Mouse (Mus musculus) intestine, embryonic 15.5 days (tissue): ENCODE measurements around the gene H2-K1. TPM values are rescaled to one million over a fixed set of nuclear protein-coding genes. Genes with fewer than 3 reads are reported as not detected.

Source experiments
- ATAC-seq: fragments of 200-750 bp; cut with Nextera tagmentation; 2 replicates; pipeline ENCODE4 v1.8.0; 2017; ENCODE audit warnings: moderate TSS enrichment, moderate library complexity
- H3K27ac ChIP-seq: fragments of 300-500 bp; sonication (generic); 2 replicates; pipeline ENCODE4 v1.5.1; 2015; ENCODE audit warnings: mild to moderate bottlenecking, inconsistent platforms
- H3K27me3 ChIP-seq: fragments of 300-500 bp; sonication (generic); replicated peaks from 2 replicates; pipeline ENCODE4 v1.6.1; 2015; ENCODE audit warnings: inconsistent platforms
- H3K36me3 ChIP-seq: fragments of 300-500 bp; sonication (generic); 2 replicates; pipeline ENCODE4 v1.6.1; 2015; ENCODE audit warnings: inconsistent platforms
- H3K4me1 ChIP-seq: fragments of 300-500 bp; sonication (generic); replicated peaks from 2 replicates; pipeline ENCODE4 v1.6.1; 2015; ENCODE audit warnings: inconsistent platforms
- H3K4me2 ChIP-seq: fragments of 300-500 bp; sonication (generic); replicated peaks from 2 replicates; pipeline ENCODE4 v1.6.1; 2015; ENCODE audit warnings: mild to moderate bottlenecking, inconsistent platforms
- H3K4me3 ChIP-seq: fragments of 300-500 bp; sonication (generic); replicated peaks from 2 replicates; pipeline ENCODE4 v1.5.1; 2015; ENCODE audit warnings: inconsistent platforms
- H3K9ac ChIP-seq: fragments of 300-500 bp; sonication (generic); 2 replicates; pipeline ENCODE4 v1.6.1; 2015; ENCODE audit warnings: inconsistent platforms
- H3K9me3 ChIP-seq: fragments of 300-500 bp; sonication (generic); 2 replicates; pipeline ENCODE4 v1.6.1; 2016; ENCODE audit warnings: inconsistent platforms
- WGBS: fragments of 180-500 bp; shearing (Covaris S2); methylation state at CpG from one replicate; pipeline ENCODE4 v1.1.7; 2015; 5-methylcytosine and 5-hydroxymethylcytosine counted together
- polyA plus RNA-seq: library from polyadenylated mRNA; unstranded; fragments of >200 nt; fragmentation: Nextera tagmentation; extraction: Ambion mirVana; gene quantifications from 2 replicates; pipeline ENCODE4 v1.2.1, GENCODE M21; 2015

The H2-K1 gene
- polyA plus RNA-seq, 1 experiment from 2014 or later = 190 TPM

DNA sequence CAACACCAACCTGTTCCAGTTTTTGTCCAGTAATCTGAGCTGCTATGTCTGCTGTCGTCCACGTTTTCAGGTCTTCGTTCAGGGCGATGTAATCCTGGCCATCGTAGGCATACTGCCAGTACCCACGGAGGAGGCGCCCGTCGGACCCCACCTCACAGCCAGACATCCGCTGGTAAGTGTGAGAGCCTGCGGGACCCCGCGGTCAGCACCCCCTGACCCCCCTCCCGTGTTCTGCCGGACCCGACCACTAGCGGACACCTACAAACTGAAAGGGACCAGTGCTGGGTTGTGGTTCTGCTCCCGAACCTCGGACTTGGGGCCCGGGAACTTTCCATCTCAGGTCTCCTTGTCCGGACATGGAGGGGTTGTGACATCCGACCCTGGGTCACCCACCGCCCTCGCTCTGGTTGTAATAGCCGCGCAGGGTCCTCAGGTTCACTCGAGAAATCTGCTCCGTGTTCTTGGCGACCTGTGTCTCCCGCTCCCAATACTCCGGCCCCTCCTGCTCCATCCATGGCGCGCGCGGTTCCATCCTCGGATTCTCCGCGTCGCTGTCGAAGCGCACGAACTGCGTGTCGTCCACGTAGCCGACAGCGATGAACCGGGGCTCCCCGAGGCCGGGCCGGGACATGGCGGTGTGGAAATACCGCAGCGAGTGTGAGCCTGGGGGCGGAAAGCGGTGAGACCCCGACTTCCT lies 22.1 kb downstream of the H2-K1 start:
- Histone ChIP-seq H3K27me3 (peaks cover 22% of the 10 kb centered on the region), H3K4me2 (peak overlapping the region; percentile 83), H3K4me3 (peak overlapping the region; percentile 46), H3K9ac (peak overlapping the region; percentile 24), H3K27ac (0 out of 2 replicates have a peak overlapping the region, but pooled peaks have one; percentile 27), H3K9me3 (no peaks in the 10 kb centered on the region), H3K36me3 (no peaks in the 10 kb centered on the region), H3K4me1 (peaks cover 9% of the 10 kb centered on the region)
- ATAC-seq = peak; percentile 3; the same call in 1 of the 2 replicates
- WGBS = 2% methylated on average over 57 of the region's 57 CpGs

DNA sequence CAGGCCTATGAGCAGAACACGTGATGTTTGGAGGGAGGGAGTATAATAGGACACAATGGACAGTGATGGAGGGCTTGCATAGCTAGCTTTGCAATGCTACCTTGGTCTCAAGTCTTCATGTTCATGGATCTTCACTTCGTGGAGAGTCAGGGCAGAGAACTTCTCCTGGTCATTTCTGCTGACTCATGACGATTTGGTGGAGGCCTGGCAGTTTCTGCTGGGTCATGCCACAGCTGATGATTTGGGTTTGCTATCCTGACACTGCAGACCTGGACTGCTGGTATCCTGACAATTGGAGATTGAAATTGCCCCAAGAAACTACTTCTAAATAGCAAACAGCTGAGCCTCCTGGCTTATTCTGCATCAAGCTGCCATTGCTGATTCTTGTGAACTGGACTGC lies 26.6 kb downstream of the H2-K1 start:
- WGBS = 64% methylated on average over 3 of the region's 3 CpGs
- Histone ChIP-seq H3K4me2 (no peak overlapping the region), H3K4me1 (no peaks in the 10 kb centered on the region), H3K36me3 (no peaks in the 10 kb centered on the region), H3K27ac (no peak overlapping the region), H3K9ac (no peak overlapping the region), H3K9me3 (no peaks in the 10 kb centered on the region), H3K27me3 (peaks cover 15% of the 10 kb centered on the region), H3K4me3 (no peak overlapping the region)
- no peak for ATAC-seq

DNA sequence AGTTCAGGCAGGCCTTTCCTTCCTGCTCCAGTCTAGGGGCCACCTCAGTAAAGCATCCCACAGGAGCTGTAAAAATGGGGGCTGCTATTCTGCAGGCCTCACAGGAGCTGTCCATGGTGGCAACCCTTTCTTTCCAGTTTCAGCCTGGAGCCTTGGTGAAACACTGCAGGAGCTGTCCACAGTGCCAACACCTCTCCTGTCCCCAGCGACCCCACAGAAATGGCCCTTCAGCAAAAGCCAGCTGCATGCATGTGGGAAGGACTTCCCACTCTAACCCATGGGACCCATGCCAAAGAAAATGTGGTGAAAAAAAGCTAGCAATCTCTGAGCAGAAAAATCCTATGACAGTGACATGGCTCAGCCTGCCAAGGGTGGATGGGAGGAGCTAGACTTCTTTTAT lies 27.5 kb downstream of the H2-K1 start:
- Histone ChIP-seq H3K27ac (no peak overlapping the region), H3K4me2 (no peak overlapping the region), H3K36me3 (no peaks in the 10 kb centered on the region), H3K4me3 (no peak overlapping the region), H3K27me3 (peaks cover 6% of the 10 kb centered on the region), H3K4me1 (no peaks in the 10 kb centered on the region), H3K9ac (no peak overlapping the region), H3K9me3 (no peaks in the 10 kb centered on the region)
- no peak for ATAC-seq
- WGBS = 3% methylated on average over 1 of the region's 1 CpGs

DNA sequence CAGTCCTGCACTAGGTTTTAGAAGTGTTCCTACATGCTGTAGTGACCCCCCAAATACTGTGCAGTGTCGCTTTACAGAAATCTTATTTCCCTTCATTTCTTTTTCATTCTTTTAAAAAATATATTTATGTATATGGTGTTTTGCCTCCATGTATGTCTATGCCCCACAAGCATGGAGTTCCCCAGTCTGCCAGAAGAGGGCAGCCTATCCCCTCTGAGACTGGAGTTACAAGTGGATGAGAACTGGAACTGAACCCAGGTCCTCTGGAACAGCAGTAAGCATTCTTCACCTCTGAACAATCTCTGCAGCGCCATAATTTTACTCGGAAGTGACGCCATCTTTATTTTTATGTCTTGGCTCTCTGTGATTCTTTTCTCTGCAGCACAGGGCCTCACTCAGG lies 30.8 kb downstream of the H2-K1 start:
- Histone ChIP-seq H3K36me3 (0 out of 2 replicates have a peak, but pooled peaks cover 7% of the 10 kb centered on the region), H3K9me3 (no peaks in the 10 kb centered on the region), H3K4me2 (no peak overlapping the region), H3K27me3 (no peaks in the 10 kb centered on the region), H3K4me3 (no peak overlapping the region), H3K4me1 (no peaks in the 10 kb centered on the region), H3K27ac (no peak overlapping the region), H3K9ac (no peak overlapping the region)
- WGBS = 80% methylated on average over 4 of the region's 4 CpGs
- no peak for ATAC-seq

DNA sequence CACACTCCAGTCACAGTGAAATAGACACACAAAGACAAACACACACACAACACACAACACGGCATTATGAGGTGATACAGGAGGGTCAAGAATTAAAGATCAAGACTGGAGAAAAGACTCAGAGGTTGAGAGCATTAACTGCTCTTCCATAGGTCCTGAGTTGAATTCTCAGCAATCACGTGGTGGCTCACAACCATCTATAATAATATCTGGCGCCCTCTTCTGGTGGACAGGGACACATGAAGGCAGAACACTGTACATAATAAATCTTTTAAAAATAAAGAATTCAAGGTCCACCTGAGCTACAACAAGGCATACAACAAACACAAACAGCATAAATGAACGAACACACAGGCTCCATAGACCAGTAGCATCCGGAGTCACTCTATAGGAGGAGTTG lies 31.2 kb downstream of the H2-K1 start:
- Histone ChIP-seq H3K9ac (no peak overlapping the region), H3K27ac (no peak overlapping the region), H3K27me3 (no peaks in the 10 kb centered on the region), H3K4me1 (no peaks in the 10 kb centered on the region), H3K4me2 (no peak overlapping the region), H3K4me3 (no peak overlapping the region), H3K36me3 (0 out of 2 replicates have a peak, but pooled peaks cover 7% of the 10 kb centered on the region), H3K9me3 (no peaks in the 10 kb centered on the region)
- 37% methylated on average over 5 of the region's 5 CpGs for WGBS
- peak; percentile 78 for ATAC-seq

DNA sequence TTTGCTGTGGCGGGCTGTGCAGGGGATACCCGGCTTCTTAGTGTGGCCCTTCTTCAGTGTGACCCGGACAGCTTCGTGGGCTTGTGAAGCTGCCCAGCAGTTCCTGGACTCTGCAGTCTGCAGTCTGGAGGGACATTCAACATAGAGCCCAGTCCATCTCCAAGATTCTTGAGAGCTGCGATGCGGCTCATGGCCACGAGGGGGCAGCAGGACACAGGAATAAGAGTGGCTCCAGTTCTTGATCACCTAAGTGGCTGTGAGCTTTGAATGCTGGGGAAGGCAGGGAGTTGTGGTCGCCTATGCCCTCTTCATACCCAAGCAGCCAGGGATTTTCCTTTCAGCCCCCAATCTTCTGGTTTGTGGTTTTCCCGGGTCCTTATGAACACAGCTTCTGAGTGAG lies 31.7 kb downstream of the H2-K1 start:
- no peak overlapping the region for H3K4me3 ChIP-seq
- no peaks in the 10 kb centered on the region for H3K27me3 ChIP-seq
- no peaks in the 10 kb centered on the region for H3K9me3 ChIP-seq
- H3K36me3 ChIP-seq = 0 out of 2 replicates have a peak, but pooled peaks cover 7% of the 10 kb centered on the region
- no peak overlapping the region for H3K27ac ChIP-seq
- no peak overlapping the region for H3K4me2 ChIP-seq
- ATAC-seq = peak; percentile 85
- H3K4me1 ChIP-seq = no peaks in the 10 kb centered on the region
- no peak overlapping the region for H3K9ac ChIP-seq
- 3% methylated on average over 9 of the region's 9 CpGs for WGBS

DNA sequence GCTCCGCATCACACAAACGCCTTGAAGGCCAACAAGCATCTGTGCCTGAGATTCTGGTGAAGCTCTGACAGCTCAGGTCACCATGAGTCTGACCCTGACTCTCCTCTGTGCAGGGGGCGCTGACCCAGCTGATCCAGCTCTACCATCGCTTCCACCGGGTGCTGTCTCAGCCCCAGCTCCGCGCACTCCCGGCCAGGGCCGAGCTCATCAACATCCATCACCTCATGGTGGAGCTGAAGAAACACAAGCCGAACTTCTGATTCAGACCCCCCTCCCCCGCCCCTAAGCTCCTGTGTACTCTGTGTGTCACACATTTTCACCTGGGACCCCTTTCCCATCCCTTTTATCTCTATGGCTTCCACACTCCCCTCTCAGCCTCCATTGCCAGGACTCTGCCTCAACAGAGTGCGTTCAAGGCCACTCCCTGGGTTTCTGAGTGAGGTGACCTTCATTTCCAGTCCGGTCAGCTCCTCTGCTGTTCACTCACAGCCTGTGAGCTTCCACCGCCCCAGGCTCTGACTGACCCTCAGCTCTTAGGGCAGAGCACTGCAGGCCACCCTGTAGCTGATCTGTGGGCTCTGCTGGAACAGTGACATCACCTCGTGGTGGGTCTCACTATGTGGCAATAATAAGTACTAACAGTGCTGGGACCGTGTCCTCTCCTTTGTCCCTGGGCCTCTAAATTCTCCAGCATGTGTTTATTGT lies 34.1 kb downstream of the H2-K1 start:
- Histone ChIP-seq H3K9ac (no peak overlapping the region), H3K27ac (no peak overlapping the region), H3K36me3 (peaks cover 18% of the 10 kb centered on the region), H3K4me1 (no peaks in the 10 kb centered on the region), H3K9me3 (no peaks in the 10 kb centered on the region), H3K4me3 (no peak overlapping the region), H3K4me2 (no peak overlapping the region), H3K27me3 (no peaks in the 10 kb centered on the region)
- 84% methylated on average over 16 of the region's 16 CpGs for WGBS
- no peak for ATAC-seq

DNA sequence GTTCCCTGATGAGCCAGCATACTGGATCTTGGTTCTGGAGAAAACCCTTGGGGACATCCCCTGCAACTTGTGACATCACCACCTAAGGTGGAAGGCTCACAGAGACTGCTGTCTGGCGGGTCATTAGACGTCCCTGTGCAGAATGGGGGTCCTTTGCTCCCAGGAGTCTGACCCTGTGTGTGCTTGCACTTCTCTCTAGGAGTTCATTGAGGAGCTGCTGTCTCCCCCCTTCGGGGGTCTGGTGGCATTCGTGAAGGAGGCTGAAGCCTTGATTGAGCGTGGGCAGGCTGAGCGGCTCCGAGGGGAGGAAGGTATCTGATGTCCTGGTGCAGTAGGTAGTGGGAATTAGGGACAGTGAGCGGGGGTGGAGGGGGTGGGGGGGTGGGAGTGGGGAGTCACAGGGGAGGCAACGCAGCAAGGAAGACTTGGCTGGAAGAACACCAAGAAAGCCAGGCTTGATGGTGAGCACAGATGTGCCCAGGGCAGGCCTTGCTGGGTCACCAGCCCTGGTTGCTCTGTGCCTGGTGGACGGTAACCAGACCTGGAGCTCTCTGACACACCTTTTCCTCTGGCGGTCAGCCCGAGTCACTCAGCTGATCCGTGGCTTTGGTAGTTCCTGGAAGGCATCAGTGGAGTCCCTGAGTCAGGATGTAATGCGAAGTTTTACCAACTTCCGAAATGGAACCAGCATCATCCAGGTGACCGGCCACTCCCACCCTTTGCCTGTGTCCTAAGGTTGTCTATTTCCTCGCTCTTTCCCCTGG lies 34.9 kb downstream of the H2-K1 start:
- H3K4me1 ChIP-seq = no peaks in the 10 kb centered on the region
- H3K27ac ChIP-seq = no peak overlapping the region
- no peaks in the 10 kb centered on the region for H3K9me3 ChIP-seq
- no peak for ATAC-seq
- H3K4me3 ChIP-seq = no peak overlapping the region
- H3K4me2 ChIP-seq = no peak overlapping the region
- WGBS = 93% methylated on average over 17 of the region's 17 CpGs
- H3K9ac ChIP-seq = no peak overlapping the region
- peaks cover 18% of the 10 kb centered on the region for H3K36me3 ChIP-seq
- no peaks in the 10 kb centered on the region for H3K27me3 ChIP-seq

DNA sequence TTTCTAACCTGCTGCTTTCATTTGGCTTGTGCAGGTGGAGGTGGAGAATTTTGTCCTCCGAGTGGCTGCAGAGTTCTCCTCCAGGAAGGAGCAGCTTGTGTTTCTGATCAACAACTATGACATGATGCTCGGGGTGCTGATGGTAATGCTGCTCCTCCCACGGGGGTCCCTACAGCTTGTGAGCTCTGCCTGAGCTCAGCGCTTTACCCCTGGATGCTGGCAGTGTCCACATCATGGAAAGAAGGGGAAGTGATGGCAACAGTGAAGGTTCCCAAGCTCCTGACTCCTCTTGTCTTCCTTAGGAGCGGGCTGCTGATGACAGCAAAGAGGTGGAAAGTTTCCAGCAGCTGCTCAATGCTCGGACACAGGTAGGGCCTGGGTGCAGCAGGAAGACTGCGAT lies 37.3 kb downstream of the H2-K1 start:
- no peaks in the 10 kb centered on the region for H3K4me1 ChIP-seq
- H3K27me3 ChIP-seq = no peaks in the 10 kb centered on the region
- no peak overlapping the region for H3K27ac ChIP-seq
- no peak overlapping the region for H3K4me2 ChIP-seq
- no peaks in the 10 kb centered on the region for H3K9me3 ChIP-seq
- ATAC-seq = no peak
- H3K9ac ChIP-seq = no peak overlapping the region
- 91% methylated on average over 7 of the region's 7 CpGs for WGBS
- H3K4me3 ChIP-seq = no peak overlapping the region
- H3K36me3 ChIP-seq = peaks cover 25% of the 10 kb centered on the region

DNA sequence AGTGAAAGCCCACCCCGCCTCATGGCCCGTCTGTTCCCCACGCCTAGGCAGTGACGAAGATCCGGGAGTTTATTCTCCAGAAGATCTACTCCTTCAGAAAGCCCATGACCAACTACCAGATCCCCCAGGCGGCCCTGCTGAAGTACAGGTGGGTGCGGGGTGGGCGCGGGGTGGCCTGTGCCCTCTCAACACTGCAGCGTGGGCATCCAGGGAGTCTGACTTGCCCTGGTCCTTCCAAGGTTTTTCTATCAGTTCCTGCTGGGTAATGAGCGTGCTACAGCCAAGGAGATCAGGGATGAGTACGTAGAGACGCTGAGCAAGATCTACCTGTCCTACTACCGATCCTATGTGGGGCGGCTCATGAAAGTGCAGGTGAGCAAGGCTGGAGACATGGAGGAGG lies 40.2 kb downstream of the H2-K1 start:
- Histone ChIP-seq H3K27ac (no peak overlapping the region), H3K9ac (no peak overlapping the region), H3K9me3 (no peaks in the 10 kb centered on the region), H3K4me3 (no peak overlapping the region), H3K36me3 (peaks cover 18% of the 10 kb centered on the region), H3K4me1 (no peaks in the 10 kb centered on the region), H3K4me2 (no peak overlapping the region), H3K27me3 (no peaks in the 10 kb centered on the region)
- 93% methylated on average over 15 of the region's 15 CpGs for WGBS
- ATAC-seq = no peak

DNA sequence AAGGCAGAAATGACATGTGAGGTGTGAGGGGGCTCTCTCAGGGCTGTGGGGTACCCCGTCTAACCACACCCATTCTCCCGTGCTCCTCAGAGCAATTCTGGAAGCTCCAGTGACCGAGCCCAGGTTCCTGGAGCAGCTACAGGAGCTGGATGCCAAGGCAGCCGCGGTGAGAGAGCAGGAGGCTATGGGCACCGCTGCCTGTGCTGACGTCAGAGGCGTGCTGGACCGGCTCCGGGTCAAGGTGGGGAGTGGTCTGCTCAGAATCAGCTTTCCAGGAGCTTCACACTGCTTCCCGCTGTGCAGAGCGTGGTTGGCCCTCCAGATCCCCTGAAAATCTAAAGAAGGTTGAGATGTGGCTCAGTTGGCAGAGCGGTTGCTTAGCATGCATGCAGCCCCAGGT lies 41.0 kb downstream of the H2-K1 start:
- Histone ChIP-seq H3K4me1 (peaks cover 5% of the 10 kb centered on the region), H3K36me3 (peaks cover 20% of the 10 kb centered on the region), H3K27me3 (no peaks in the 10 kb centered on the region), H3K9me3 (no peaks in the 10 kb centered on the region), H3K4me2 (no peak overlapping the region), H3K4me3 (no peak overlapping the region), H3K9ac (no peak overlapping the region), H3K27ac (no peak overlapping the region)
- 95% methylated on average over 13 of the region's 13 CpGs for WGBS
- no peak for ATAC-seq

DNA sequence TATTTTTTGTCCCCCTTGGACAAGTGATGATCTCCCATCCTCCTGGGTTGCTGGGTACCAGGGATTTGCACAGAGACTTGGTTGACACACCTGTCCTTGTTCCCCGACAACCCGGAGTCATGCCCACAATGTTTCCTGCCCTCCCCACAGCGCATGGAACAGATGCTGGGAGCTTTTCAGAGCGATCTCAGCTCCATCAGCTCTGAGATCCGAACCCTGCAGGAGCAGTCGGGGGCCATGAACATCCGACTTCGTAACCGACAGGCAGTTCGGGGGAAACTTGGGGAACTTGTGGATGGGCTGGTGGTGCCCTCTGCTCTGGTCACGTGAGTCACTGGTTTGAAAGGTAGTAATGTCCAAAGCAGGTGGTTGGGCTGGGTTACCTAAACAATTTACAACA lies 41.7 kb downstream of the H2-K1 start:
- peaks cover 23% of the 10 kb centered on the region for H3K36me3 ChIP-seq

More for the DNA sequence above, 41.7 kb downstream of the H2-K1 start:
- Histone ChIP-seq H3K4me1 (peaks cover 11% of the 10 kb centered on the region), H3K27ac (no peak overlapping the region), H3K9me3 (no peaks in the 10 kb centered on the region), H3K4me2 (no peak overlapping the region), H3K4me3 (no peak overlapping the region), H3K9ac (no peak overlapping the region), H3K27me3 (no peaks in the 10 kb centered on the region)
- 95% methylated on average over 11 of the region's 11 CpGs for WGBS
- ATAC-seq = no peak
